ENCODE assay signal across 8 mouse cellular contexts in genomic region chr16:50380232-50380631, GRCm38 (mm10). TPM values are rescaled to one million over a fixed set of nuclear protein-coding genes. Genes with fewer than 3 reads are reported as not detected.
DNase-seq lines count a peak whose midpoint lies in the region; ATAC-seq lines count a peak whose summit lies in the region.

No protein-coding gene starts in this region.

- H3K4me2 ChIP-seq in heart, embryonic 11.5 days: peak overlapping the region; percentile 55
- peak overlapping the region; percentile 50 for H3K4me2 ChIP-seq in hindbrain, embryonic 13.5 days
- no peak overlapping the region for H3K4me2 ChIP-seq in midbrain, embryonic 15.5 days

- H3K36me3 ChIP-seq in heart, embryonic 11.5 days (ENCODE audit: control insufficient read depth, insufficient read depth, low read length): no peaks in the 10 kb centered on the region
- H3K36me3 ChIP-seq in hindbrain, embryonic 13.5 days: no peaks in the 10 kb centered on the region
- H3K36me3 ChIP-seq in midbrain, embryonic 15.5 days (replicated peaks): no peaks in the 10 kb centered on the region

- no peak overlapping the region for H3K4me3 ChIP-seq in heart, embryonic 11.5 days (ENCODE audit: low read depth, low read length)
- H3K4me3 ChIP-seq in hindbrain, embryonic 13.5 days: no peak overlapping the region
- no peak overlapping the region for H3K4me3 ChIP-seq in midbrain, embryonic 15.5 days

- ATAC-seq in heart, embryonic 11.5 days (replicated peaks; ENCODE audit: insufficient number of reproducible peaks, low FRiP score, low TSS enrichment): no peak
- no peak for ATAC-seq in hindbrain, embryonic 13.5 days (ENCODE audit: low FRiP score)
- ATAC-seq in midbrain, embryonic 15.5 days (replicated peaks): 0 out of 2 replicates have a peak, but pooled peaks have one; percentile 25

- H3K9ac ChIP-seq in heart, embryonic 11.5 days (ENCODE audit: low read depth, low read length): no peak overlapping the region
- H3K9ac ChIP-seq in hindbrain, embryonic 13.5 days: no peak overlapping the region
- no peak overlapping the region for H3K9ac ChIP-seq in midbrain, embryonic 15.5 days

- H3K9me3 ChIP-seq in heart, embryonic 11.5 days (replicated peaks; ENCODE audit: control insufficient read depth, low read length): no peaks in the 10 kb centered on the region
- H3K9me3 ChIP-seq in hindbrain, embryonic 13.5 days: no peaks in the 10 kb centered on the region
- H3K9me3 ChIP-seq in midbrain, embryonic 15.5 days: no peaks in the 10 kb centered on the region

- peaks cover 14% of the 10 kb centered on the region; the same call in 1 of the 2 replicates for H3K4me1 ChIP-seq in heart, embryonic 11.5 days (ENCODE audit: control insufficient read depth, insufficient read depth, low read length)
- peaks cover 20% of the 10 kb centered on the region for H3K4me1 ChIP-seq in hindbrain, embryonic 13.5 days (replicated peaks)
- H3K4me1 ChIP-seq in midbrain, embryonic 15.5 days: peaks cover 16% of the 10 kb centered on the region

- H3K27ac ChIP-seq in heart, embryonic 11.5 days (ENCODE audit: low read depth, low read length): no peak overlapping the region
- no peak overlapping the region for H3K27ac ChIP-seq in hindbrain, embryonic 13.5 days
- H3K27ac ChIP-seq in midbrain, embryonic 15.5 days: no peak overlapping the region

- H3K27me3 ChIP-seq in heart, embryonic 11.5 days (ENCODE audit: control insufficient read depth, insufficient read depth, low read length): no peaks in the 10 kb centered on the region
- H3K27me3 ChIP-seq in hindbrain, embryonic 13.5 days: peaks cover 4% of the 10 kb centered on the region; the same call in 1 of the 2 replicates
- no peaks in the 10 kb centered on the region for H3K27me3 ChIP-seq in midbrain, embryonic 15.5 days (replicated peaks)

- WGBS in heart, embryonic 11.5 days (ENCODE audit: insufficient replicate concordance): 47% methylated on average over 7 of the region's 7 CpGs
- WGBS in hindbrain, embryonic 13.5 days: 21% methylated on average over 7 of the region's 7 CpGs
- 30% methylated on average over 7 of the region's 7 CpGs for WGBS in midbrain, embryonic 15.5 days

- DNase-seq in heart, adult 18-20 months: no peak
- DNase-seq in ZHBTc4 (ENCODE audit: low read depth, low spot score): peak; percentile 7
- DNase-seq in frontal cortex, postnatal 14 days (ENCODE audit: low spot score in 2 of 2): no peak
- DNase-seq in left cerebral cortex, adult 11 months (ENCODE audit: low spot score): no peak
- DNase-seq in adrenal gland, postnatal 4 days (ENCODE audit: low spot score in 2 of 2): no peak

RNA-seq across cellular contexts. Expression of gene Bbx, which starts 52.0 kb away (rescaled TPM):
- polyA plus RNA-seq in heart, embryonic 11.5 days (2014; fragmentation: Nextera tagmentation; extraction: Ambion mirVana): 32.6 and 40.2 TPM in 2 replicates
- 10 to 100 TPM; 14.6 to 15.0 TPM for total RNA-seq in heart, adult 18-20 months (2021)
- 24.7 and 29.9 TPM in 2 replicates for polyA plus RNA-seq in hindbrain, embryonic 13.5 days (2015; fragmentation: Nextera tagmentation; extraction: Ambion mirVana)
- 19.0 and 19.8 TPM in 2 replicates for polyA plus RNA-seq in midbrain, embryonic 15.5 days (2015; fragmentation: Nextera tagmentation; extraction: Ambion mirVana)
- total RNA-seq in adrenal gland, postnatal 4 days (2021): 10 to 100 TPM; 46.5 to 49.4 TPM
